Mouse (Mus musculus) embryo, embryonic 11.5 days (tissue): Measurements from ENCODE around the gene Rasa2.
"Not testable (repeated sequence)": the region's sequence is repeated elsewhere in the genome, so short reads cannot be mapped to it uniquely, and the experiment has no call there.

Experiments used
- DNase-seq: peaks from one replicate; pipeline ENCODE4 v3.0.0-alpha.2; 2012; ENCODE audit warnings: low read depth, low spot score

Rasa2 gene

DNA sequence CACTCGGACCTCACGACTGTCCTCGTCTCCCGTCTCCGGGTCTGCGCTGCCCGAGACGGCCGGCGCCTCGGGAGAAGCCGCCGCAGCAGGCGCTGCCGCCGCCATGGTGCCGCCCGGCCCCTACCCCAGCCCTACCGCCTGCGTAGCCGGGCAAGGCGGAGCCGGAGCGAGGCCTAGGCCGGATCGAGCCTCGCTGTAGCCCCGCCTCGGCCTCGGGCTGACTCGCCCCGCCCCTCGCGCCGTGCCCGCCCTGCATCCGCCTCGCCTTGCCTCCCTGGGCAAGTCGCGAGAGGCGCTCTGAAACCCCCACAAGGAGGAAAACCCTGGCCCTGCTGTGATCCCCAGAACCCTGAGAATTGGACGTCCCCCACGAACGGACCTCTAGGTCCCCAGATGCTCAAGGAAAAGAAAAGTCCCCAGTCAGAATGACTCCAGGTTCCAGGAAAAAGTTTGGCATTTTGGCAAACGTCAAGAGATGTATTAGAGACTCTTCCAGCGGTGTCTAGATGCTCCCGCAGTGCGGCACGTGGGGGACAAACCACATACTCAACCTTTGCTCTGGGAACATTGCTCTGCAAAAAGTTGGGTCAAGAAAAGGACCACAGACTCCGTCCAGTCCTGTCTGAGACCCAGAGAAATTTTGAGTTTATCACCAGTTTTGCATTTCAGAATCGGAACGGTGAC, at the start of gene Rasa2:
TSS of gene Rasa2 (minus strand) at position 229 of the 684 bp plus-strand sequence.
- peak; percentile 78 for DNase-seq

- no peak for DNase-seq
These were observed 47.2 kb upstream of the Rasa2 start for GRCm38 (mm10) chr9:96678611-96679010.

DNA sequence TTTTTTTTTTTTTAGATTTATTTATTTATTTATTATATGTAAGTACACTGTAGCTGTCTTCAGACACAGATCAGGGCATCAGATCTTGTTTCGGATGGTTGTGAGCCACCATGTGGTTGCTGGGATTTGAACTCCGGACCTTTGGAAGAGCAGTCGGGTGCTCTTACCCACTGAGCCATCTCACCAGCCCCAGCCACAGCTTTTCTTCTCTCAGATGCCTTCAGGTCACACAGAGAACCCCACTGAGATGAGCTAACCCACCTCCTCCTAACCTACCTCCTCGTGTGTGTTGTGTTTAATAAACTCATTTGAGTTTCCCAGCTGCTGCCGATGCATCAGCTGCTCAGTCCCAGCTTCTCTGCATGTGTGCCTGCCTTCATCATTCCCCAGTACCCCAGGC, 46.3 kb upstream of the Rasa2 start:
- not testable (repeated sequence) for DNase-seq

DNA sequence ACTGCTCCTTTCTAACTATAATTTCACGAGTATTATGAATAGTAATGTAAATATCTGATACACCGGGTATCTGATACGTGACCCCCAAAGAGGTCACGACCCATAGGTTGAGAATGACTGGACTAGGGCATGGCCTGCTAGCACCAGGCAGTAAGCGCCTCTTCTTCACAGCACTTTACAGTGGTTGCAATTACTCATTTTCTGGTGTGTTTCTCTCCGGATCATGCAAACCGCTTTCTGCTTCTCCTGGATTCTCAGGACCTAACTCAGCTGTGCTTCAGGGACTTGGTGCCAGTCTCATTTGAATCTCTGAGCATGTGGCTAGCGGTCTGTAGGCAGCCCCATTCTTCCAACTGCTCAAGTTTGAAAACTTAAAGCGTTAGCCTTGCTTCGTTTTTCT, 45.3 kb upstream of the Rasa2 start:
- no peak for DNase-seq

- DNase-seq = no peak
These were observed 44.6 kb upstream of the Rasa2 start for GRCm38 (mm10) chr9:96675763-96676640.

DNA sequence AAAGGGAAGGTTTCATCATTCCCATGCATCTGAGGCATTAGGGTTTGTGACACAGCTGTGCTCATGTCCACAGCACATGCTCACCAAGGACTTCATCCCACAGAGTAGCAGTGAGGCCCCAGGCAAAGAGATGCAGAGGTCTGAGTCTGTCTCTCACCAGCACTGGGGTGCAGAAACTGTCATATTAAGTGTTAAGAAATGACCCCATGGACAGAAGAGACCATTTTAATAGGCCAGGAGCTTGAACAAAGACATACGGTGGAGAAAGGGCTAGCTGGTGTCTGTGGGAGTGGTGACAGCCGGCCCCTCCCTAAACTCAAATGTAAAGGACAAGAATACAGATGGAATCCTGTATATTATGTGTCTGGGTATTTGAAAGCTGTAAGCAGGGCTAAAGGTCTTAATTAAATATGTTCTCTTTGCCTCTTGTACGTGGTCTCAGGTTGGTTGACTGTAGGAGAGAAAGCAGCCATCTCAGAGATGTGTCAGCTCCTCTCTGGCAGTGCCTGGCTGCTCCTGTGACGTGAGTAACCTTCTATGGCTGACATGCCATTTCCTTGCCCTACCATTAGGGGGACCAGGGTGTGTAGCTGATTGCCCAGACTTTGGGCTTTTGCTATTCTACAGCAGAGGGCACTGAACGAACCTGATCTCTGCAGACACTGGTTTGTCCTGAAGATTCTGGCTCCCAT, 43.8 kb upstream of the Rasa2 start:
- DNase-seq = peak; percentile 40

GRCm38 (mm10) chr9:96674301-96674700, 42.9 kb upstream of the Rasa2 start:
- no peak for DNase-seq

DNA sequence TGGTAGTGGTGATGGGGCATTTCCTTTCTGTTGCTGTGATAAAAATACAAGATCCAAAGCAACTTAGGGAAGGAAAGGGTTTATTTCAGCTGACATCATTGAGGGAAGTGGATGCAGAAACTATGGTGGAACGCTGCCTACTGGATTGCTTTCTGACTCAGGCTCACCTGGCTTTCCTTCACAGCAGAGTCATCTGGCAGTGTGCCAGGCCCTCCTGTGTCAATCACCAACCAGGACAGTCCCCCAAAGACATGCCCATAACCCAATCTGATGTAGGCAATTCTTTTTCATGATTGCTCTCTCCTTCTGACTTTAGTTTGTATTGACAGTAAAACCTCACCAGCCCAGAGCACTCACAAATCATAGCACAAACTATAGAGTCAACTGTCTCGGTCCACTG, 41.0 kb upstream of the Rasa2 start:
- no peak for DNase-seq

DNA sequence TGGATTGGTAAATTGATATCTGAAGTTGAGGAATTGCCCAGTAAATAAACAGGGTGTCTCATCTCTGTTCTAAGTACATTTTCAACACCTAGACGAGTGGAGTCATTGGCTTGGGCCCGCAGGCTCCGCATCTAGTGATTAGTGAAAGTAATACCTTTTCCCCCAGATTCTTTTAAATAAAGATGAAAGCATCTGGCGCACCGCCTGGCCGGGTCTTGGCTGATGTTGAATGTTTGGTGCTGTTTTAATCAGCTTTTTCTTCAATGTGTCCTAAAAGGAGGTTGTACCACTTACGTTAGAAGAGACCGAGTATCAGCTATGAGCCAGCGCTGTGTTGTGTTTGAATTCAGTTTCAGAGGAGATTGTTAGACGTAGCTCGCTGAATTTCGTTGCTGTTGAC, 39.8 kb upstream of the Rasa2 start:
- no peak for DNase-seq

- DNase-seq = peak; percentile 87
These were observed 38.5 kb upstream of the Rasa2 start for GRCm38 (mm10) chr9:96669877-96670276.

- no peak for DNase-seq
These were observed 37.2 kb upstream of the Rasa2 start for GRCm38 (mm10) chr9:96668628-96669027.

DNA sequence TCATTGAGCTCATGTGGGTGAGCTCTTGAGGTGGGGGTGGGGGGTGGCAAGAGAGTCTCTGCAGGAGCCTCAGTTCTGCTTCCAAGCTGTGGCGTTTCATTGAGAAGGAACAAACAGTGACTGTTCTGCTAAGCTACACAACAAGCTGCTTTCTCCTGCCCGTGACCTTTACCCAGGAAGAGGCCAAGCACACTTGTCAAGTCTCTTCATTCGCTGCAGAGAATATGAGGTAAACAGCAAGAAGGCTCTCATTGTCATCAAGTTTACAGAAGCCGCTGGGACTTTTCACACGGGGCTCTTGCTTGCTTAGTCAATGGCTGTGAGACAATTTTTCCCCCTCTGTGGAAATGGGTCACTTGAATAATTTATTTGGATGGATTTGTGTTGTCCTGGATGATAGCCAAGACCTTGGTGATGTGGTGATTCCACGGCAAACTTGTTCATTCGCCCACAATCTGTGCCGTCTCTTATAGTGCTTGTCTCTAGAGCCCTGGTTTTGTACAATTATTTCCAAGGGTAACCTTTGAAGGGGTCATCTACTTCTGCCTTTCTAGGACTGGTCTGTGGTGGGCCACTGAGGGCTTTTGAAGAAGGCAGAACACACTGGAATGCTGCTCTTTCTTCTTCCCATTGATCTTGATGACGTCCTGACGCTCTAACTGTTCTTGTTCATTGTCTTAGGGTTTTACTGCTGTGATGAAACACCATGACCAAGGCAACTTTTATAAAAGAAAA, 29.3 kb upstream of the Rasa2 start:
- no peak for DNase-seq

GRCm38 (mm10) chr9:96659801-96660200, 28.4 kb upstream of the Rasa2 start:
- no peak for DNase-seq

DNA sequence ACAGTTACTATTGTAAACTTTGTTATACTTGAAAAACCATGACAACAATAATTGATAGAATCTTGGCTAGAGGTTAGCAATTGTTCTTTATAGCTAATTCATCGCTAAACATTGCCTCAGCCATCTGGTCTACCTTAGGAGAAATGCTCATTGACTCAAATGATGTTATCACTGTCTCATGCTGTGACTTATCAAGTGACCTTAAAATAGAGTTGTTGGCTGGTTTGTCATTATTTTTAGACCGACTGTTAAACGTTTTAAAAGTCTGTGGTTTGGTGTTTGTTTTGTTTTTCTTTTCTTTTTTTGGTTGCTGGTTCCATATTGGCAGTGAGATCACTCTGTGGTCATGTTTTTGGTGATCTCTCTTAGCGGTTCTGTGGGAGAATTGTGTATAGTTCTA, 22.1 kb upstream of the Rasa2 start:
- no peak for DNase-seq

- DNase-seq = no peak
These were observed 21.3 kb upstream of the Rasa2 start for GRCm38 (mm10) chr9:96652763-96653162.

DNA sequence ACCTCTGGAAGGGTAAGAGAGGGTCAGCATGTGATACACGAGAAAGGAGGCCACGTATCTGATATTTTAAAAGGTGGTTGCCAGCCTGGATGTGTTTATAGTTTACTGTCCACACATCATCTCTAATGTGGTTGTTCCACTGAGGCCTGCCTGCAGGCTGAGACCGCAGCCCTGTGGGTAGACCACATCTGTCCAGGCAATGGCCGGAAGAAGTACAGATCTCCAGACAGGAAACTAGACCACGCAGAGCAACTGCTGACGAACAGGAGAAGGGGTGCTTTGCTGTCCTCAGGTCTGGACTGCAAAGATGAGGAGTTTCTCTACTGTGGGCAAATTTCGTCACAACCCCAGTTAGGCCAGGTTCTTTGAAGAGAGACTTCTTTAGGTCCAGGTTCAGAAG, 19.4 kb upstream of the Rasa2 start:
- no peak for DNase-seq

DNA sequence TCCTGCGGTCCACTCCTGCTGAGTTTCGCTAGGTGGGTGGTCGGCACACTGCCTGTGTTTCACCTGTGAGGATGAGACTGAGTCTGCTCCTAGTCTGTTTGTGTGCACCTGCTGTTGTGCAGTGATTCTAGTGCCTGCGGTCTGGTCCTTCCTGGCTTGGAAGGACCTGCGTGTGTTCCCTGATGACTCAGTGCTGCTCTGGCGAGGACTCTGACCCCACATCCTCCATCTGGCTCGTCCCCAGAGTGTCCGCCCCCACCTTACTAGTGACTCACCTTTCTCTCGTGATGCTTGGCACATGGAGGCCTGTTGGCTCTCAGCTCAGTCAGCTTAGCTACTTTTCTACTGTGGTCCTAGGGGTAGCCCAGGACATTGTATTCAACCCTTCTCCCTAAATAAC, 18.5 kb upstream of the Rasa2 start:
- DNase-seq = no peak

DNA sequence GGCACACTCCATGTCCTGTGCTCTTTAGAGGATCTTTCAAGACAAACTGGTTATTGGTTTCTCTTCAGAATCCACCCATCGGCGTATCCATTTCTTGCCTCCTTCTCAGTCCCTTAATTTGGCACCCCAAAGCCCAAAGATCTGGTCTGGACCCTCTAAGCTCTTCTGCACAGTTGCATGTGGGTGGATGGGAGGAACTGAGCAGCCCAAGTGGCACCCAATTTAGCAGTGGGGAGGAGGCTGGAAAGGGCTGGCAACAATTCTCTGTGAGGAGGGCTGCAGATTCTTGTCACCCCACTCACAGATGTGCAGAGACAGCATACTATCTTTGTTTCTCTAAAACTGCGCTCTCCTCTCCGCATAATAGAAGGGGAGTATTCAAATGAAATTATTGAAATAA, 17.9 kb upstream of the Rasa2 start:
- no peak for DNase-seq

DNA sequence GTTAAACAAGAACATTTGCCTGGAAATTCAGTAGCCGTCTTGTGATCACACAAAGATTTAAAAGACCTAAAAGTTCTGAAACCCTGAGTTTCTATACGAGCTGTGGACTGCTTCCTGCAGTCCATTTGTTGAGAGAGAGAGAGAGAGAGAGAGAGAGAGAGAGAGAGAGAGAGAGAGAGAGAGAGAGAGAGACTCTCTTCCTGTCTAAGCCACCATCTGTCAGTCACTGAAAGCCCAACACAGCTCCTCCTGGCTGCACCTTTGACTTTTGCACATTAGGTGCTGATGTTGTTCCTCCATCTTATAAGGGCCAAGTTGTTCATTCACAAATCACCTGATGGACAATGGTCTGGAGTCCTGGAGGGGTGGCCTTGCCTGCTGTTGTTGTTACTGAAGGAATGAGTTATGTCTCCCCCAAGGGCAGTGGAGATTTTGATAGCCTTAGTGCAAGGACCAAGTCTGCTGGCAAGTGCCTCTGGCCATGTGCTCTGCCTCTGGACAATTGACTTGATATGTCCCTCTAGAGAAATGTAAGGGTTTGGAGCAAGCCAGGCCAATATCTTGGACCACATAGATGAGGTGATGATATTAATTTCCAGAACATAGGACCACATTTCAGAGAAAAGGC, 15.4 kb upstream of the Rasa2 start:
- no peak for DNase-seq

- DNase-seq = no peak
These were observed 13.4 kb upstream of the Rasa2 start for GRCm38 (mm10) chr9:96644840-96645239.

DNA sequence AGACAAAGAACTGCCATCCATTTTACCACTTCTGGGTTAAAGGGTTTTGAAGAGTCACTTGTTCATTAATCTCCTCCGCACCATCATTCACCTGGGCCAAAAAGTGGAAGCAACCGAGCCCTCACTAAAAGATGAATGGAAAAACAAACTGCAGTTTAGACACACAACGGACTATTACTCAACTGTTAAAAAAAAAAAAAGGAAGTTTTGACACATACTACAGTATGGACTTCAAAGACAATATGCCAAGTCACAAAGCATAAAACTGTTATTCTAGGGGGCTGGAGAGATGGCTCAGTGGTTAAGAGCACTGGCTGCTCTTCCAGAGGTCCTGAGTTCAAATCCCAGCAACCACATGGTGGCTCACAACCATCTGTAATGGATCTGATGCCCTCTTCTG, 12.6 kb upstream of the Rasa2 start:
- not testable (repeated sequence) for DNase-seq
